Mouse (Mus musculus) cerebellum, adult 8-10 months (tissue): ENCODE data around the gene Cdc42bpg.
"Not testable (repeated sequence)": the region's sequence is repeated elsewhere in the genome, so short reads cannot be mapped to it uniquely, and the experiment has no call there.

Experiments
- DNase-seq: peaks from one replicate; pipeline ENCODE4 v3.0.0; 2022

Cdc42bpg gene

GRCm38 (mm10) chr19:6299450-6300267, 6.6 kb upstream of the Cdc42bpg start:
- DNase-seq = no peak

- DNase-seq = no peak
Measured at GRCm38 (mm10) chr19:6300402-6300841, 5.8 kb upstream of the Cdc42bpg start.

- DNase-seq = no peak
Measured at GRCm38 (mm10) chr19:6302114-6302513, 4.1 kb upstream of the Cdc42bpg start.

- peak; percentile 89 for DNase-seq
Measured at GRCm38 (mm10) chr19:6302522-6302921, 3.7 kb upstream of the Cdc42bpg start.

GRCm38 (mm10) chr19:6303831-6304230, 2.4 kb upstream of the Cdc42bpg start:
- DNase-seq = no peak

GRCm38 (mm10) chr19:6304787-6305516, 1.3 kb upstream of the Cdc42bpg start:
- DNase-seq = peak; percentile 92

- DNase-seq = no peak
Measured at GRCm38 (mm10) chr19:6305517-6306115, 640 bp upstream of the Cdc42bpg start.

GRCm38 (mm10) chr19:6306586-6306985, 330 bp downstream of the Cdc42bpg start:
- DNase-seq = peak; percentile 78

GRCm38 (mm10) chr19:6307733-6308531, 1.7 kb downstream of the Cdc42bpg start:
- DNase-seq = no peak

GRCm38 (mm10) chr19:6310181-6310580, 3.9 kb downstream of the Cdc42bpg start:
- no peak for DNase-seq

GRCm38 (mm10) chr19:6311783-6312182, 5.5 kb downstream of the Cdc42bpg start:
- DNase-seq = not testable (repeated sequence)

- DNase-seq = no peak
Measured at GRCm38 (mm10) chr19:6313796-6314195, 7.5 kb downstream of the Cdc42bpg start.

- no peak for DNase-seq
Measured at GRCm38 (mm10) chr19:6314513-6314912, 8.3 kb downstream of the Cdc42bpg start.

- peak; percentile 67 for DNase-seq
Measured at GRCm38 (mm10) chr19:6315573-6315972, 9.3 kb downstream of the Cdc42bpg start.

GRCm38 (mm10) chr19:6318145-6318544, 11.9 kb downstream of the Cdc42bpg start:
- DNase-seq = no peak

GRCm38 (mm10) chr19:6321358-6321757, 15.1 kb downstream of the Cdc42bpg start:
- DNase-seq = no peak

GRCm38 (mm10) chr19:6321786-6322621, 15.7 kb downstream of the Cdc42bpg start:
- no peak for DNase-seq

- no peak for DNase-seq
Measured at GRCm38 (mm10) chr19:6324751-6325150, 18.5 kb downstream of the Cdc42bpg start.

- DNase-seq = no peak
Measured at GRCm38 (mm10) chr19:6331178-6331577, 24.9 kb downstream of the Cdc42bpg start.

GRCm38 (mm10) chr19:6331719-6332516, 25.7 kb downstream of the Cdc42bpg start:
- DNase-seq = peak; percentile 67
